Mouse (Mus musculus) CH12.LX (cell line): ENCODE results near the gene Mad2l2.

Source experiments
- BHLHE40 ChIP-seq: IDR thresholded peaks from 2 replicates; pipeline ENCODE4 v1.6.1; 2011; ENCODE audit warnings: mild to moderate bottlenecking, low read depth, low read length, improper control_type of control experiment
- CTCF ChIP-seq, 2 experiments: IDR thresholded peaks in 1 of 2; conservative IDR thresholded peaks in 1 of 2; 2 replicates each; pipeline ENCODE4 v1.5.1; 2011 to 2012; ENCODE audit warnings: low read depth in 2 of 2, low read length in 2 of 2, improper control_type of control experiment in 1 of 2, inconsistent platforms in 1 of 2, mild to moderate bottlenecking in 1 of 2, moderate library complexity in 1 of 2
- JUN ChIP-seq: IDR thresholded peaks from 2 replicates; pipeline ENCODE4 v1.6.1; 2011; ENCODE audit warnings: low read depth, mild to moderate bottlenecking, low read length, improper control_type of control experiment, moderate library complexity; ENCODE audit not compliant: insufficient read depth
- JUND ChIP-seq: conservative IDR thresholded peaks from 2 replicates; pipeline ENCODE4 v1.6.1; 2011; ENCODE audit warnings: low read depth, low read length, improper control_type of control experiment
- MAX ChIP-seq: IDR thresholded peaks from 2 replicates; pipeline ENCODE4 v1.6.1; 2011; ENCODE audit warnings: low read length, improper control_type of control experiment
- NRF1 ChIP-seq: IDR thresholded peaks from 2 replicates; pipeline ENCODE4 v1.6.1; 2014; ENCODE audit warnings: low read depth, mild to moderate bottlenecking, inconsistent platforms, low read length, improper control_type of control experiment, moderate library complexity
- POLR2A ChIP-seq: IDR thresholded peaks from 2 replicates; pipeline ENCODE4 v1.6.1; 2011; ENCODE audit warnings: low read depth, mild to moderate bottlenecking, improper control_type of control experiment, low read length
- RCOR1 ChIP-seq: conservative IDR thresholded peaks from 2 replicates; pipeline ENCODE4 v1.6.1; 2012; ENCODE audit warnings: low read depth, mild to moderate bottlenecking, inconsistent platforms, low read length, improper control_type of control experiment
- TBP ChIP-seq: conservative IDR thresholded peaks from 2 replicates; pipeline ENCODE4 v1.6.1; 2011; ENCODE audit warnings: low read depth, low read length, improper control_type of control experiment
- TCF12 ChIP-seq: IDR thresholded peaks from 2 replicates; pipeline ENCODE4 v1.6.1; 2014; ENCODE audit warnings: low read depth, mild to moderate bottlenecking, inconsistent platforms, low read length, improper control_type of control experiment
- ZC3H11A ChIP-seq: IDR thresholded peaks from 2 replicates; pipeline ENCODE4 v1.6.1; 2012; ENCODE audit warnings: low read depth, mild to moderate bottlenecking, inconsistent platforms, low read length, improper control_type of control experiment
- ZMIZ1 ChIP-seq: IDR thresholded peaks from 2 replicates; pipeline ENCODE4 v1.6.1; 2012; ENCODE audit warnings: low read depth, mild to moderate bottlenecking, inconsistent platforms, low read length, improper control_type of control experiment

DNA sequence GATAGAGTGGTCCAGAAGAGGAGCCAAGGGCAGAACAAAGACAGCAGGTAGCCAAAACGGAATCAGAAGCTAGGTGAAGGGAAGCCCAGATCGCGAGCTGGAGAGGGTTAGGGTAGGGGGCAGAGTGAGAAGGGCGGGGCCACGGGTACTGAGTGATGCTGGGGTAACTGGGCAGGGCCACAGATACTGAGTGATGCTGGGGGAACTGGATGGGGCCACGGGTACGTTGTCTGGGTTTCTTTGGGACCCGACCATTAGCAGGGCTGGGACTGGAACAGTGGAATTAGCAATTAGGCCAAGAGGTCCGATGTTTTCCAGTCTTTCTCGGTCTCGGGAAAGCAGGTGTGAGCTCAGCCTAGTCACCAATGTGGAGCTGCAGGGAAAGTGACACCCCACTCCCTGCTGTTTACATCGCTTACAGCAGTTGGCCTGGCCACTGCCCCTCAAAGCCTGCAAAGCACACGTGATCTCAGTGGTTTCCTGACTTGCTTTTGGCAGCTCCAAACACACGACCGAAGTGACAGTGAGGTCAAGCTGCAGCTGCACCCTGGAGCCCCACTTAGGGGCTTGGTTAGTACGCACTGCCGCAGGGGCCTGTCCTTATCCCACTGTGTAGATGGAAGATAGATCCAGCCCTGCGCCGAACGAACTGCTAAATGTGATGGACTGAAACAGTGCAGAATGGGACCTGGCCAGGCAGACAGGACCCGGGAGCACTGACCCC lies 46.8 kb upstream of the Mad2l2 start:
- TF ChIP-seq CTCF (conservative IDR thresholded peaks at IDR 0.05 in 1 of 2, IDR thresholded peaks at IDR 0.05 in 1 of 2; ENCODE audit: low read depth in 2 of 2, low read length in 2 of 2) (no peak), JUN (no peak), BHLHE40 (no peak), TBP (no peak), TCF12 (no peak), RCOR1 (no peak), NRF1 (no peak), JUND (no peak), MAX (no peak), POLR2A (no peak), ZMIZ1 (no peak), ZC3H11A (no peak)
